Mouse (Mus musculus): Measurements from ENCODE around the gene Foxp1. TPM values are rescaled to one million over a fixed set of nuclear protein-coding genes. Genes with fewer than 3 reads are reported as not detected.

The Foxp1 gene
- total and polyA plus RNA-seq, 3 experiments, result 57.4 to 88.1 (median 79.8) TPM

DNA sequence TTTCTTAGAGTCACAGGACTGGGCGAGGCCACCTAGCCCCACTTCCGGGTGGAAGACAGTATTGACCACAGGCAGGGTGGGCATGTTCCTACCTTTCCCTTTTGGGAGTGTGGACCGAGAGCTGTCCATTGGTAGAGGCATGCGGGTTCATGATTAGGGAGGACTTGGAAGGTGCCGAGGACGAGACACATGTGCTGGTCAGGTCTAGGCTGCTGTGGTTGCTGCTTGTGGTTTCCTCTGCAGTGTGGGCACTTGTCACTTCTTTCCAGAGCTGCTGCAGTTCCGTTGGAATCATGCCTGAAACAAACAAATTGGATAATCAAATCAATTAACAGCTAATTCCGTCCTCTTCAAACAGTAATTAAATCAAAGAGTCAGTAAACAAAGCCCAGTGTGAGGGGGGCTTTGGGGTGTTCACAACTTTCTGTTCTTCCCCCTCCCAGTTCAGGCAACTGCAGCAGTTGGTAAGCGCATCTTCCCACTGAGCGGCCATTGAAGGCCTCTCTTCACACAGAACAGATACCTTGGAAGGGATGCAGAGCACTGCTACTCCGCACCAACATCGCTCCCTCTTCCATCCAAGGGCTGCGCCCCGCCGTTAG, 519.3 kb downstream of the Foxp1 start:
- peaks cover 5% of the 10 kb centered on the region; the same call in 1 of the 2 replicates for H3K4me1 ChIP-seq (ENCODE audit: insufficient read depth, low read depth, low read length)
- TF ChIP-seq POLR2AphosphoS5 (IDR thresholded peaks at IDR 0.05; ENCODE audit: insufficient replicate concordance, low read depth, low read length) (no peak), GATA1 (IDR thresholded peaks at IDR 0.05; ENCODE audit: borderline replicate concordance, low read length) (no peak), TAL1 (conservative IDR thresholded peaks at IDR 0.05; ENCODE audit: low read depth, low read length) (no peak)
- no peaks in the 10 kb centered on the region for H3K9me3 ChIP-seq (replicated peaks)
- DNase-seq (ENCODE audit: low spot score) (no peak), ATAC-seq (ENCODE audit: extremely low read depth, insufficient number of reproducible peaks, low FRiP score, poor library complexity, severe bottlenecking) (no peak)
- H3K27me3 ChIP-seq (ENCODE audit: insufficient read depth, low read length), result no peaks in the 10 kb centered on the region
- peaks cover 84% of the 10 kb centered on the region for H3K36me3 ChIP-seq (replicated peaks)
- no peak overlapping the region for H3K4me3 ChIP-seq (ENCODE audit: low read depth, low read length)

DNA sequence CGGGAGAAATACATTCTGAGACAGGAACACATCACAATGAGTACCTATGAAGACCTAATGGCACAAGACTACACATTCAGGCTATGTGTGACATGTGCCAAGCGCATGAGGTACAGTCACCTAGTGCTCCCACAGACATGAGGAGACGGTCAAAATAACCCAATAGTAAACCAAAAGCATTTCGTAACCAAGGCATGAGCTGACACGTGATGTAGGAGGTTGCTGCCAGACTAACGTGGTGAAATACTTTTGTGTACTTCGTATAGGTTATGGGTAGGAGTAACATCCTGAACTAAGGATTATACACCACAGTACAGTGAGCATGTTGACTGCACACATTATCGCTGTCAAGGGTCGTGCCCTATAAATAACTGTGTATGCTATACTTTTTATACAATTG, 520.9 kb downstream of the Foxp1 start:
- no peak for TF ChIP-seq TAL1 (conservative IDR thresholded peaks at IDR 0.05; ENCODE audit: low read depth, low read length)
- no peak for TF ChIP-seq GATA2 (IDR thresholded peaks at IDR 0.05; ENCODE audit: borderline replicate concordance, low read depth, low read length)
- TF ChIP-seq GATA1 (IDR thresholded peaks at IDR 0.05; ENCODE audit: borderline replicate concordance, low read length), result no peak
- TF ChIP-seq CTCF (IDR thresholded peaks at IDR 0.05; ENCODE audit: low read depth, low read length), result no peak
- no peak for TF ChIP-seq POLR2AphosphoS5 (IDR thresholded peaks at IDR 0.05; ENCODE audit: insufficient replicate concordance, low read depth, low read length)
- DNase-seq (ENCODE audit: low spot score) (no peak), ATAC-seq (ENCODE audit: extremely low read depth, insufficient number of reproducible peaks, low FRiP score, poor library complexity, severe bottlenecking) (no peak)
- H3K4me1 ChIP-seq (ENCODE audit: insufficient read depth, low read depth, low read length), result no peaks in the 10 kb centered on the region
- no peaks in the 10 kb centered on the region for H3K27me3 ChIP-seq (ENCODE audit: insufficient read depth, low read length)
- peaks cover 74% of the 10 kb centered on the region for H3K36me3 ChIP-seq (replicated peaks)
- H3K9me3 ChIP-seq (replicated peaks), result no peaks in the 10 kb centered on the region
- H3K4me3 ChIP-seq (ENCODE audit: low read depth, low read length), result no peak overlapping the region

DNA sequence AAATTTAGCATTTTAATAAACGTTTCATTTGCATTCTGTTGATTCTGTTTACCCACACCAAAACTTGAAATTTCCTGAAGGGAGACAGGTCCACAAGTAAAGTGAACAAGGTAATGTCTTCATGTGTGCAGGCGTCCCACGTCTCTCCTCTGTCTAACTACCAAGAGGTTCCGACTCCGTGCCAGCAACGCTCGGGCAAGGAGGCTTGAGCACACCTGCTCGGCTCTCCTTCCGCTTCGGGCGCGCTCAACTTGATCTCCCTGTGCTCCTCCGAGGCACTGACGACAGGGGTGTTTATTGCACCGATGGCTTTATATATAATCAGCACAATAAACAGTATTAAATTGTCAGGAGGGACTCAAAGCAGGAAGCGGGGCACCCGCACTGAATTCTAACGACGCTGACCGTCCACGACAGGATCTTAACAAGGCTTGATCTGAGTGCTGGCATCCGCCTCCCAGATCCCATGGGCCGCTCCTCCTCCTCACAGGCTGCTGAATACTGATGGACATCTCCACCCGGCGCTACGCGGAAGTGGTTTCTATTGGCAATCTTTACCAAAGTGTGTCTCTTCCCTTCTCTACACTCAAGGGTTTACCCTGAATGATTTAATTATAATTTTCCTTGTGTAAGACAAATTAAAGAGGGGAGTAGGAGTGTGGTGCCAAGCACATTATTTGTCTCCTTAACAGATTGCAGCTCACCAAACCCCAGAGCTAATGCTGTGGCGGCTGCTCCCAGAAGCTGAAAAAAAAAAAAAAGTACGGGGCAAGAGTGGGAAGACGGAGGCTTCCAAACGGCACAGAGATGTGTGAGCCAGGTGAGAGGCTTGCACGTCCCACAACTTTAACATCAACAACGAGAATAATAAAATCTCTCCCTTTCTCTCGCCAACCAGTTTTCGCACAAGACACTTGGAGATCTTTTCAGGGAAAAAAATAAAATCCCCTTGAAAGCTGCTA, 523.3 kb downstream of the Foxp1 start:
- Histone ChIP-seq H3K36me3 (replicated peaks) (peaks cover 69% of the 10 kb centered on the region), H3K4me1 (ENCODE audit: insufficient read depth, low read depth, low read length) (no peaks in the 10 kb centered on the region), H3K9me3 (replicated peaks) (no peaks in the 10 kb centered on the region), H3K27me3 (ENCODE audit: insufficient read depth, low read length) (no peaks in the 10 kb centered on the region), H3K4me3 (ENCODE audit: low read depth, low read length) (no peak overlapping the region)
- no peak for ATAC-seq (ENCODE audit: extremely low read depth, insufficient number of reproducible peaks, low FRiP score, poor library complexity, severe bottlenecking)
- no peak for DNase-seq (ENCODE audit: low spot score)
- TF ChIP-seq GATA2 (IDR thresholded peaks at IDR 0.05; ENCODE audit: borderline replicate concordance, low read depth, low read length), result no peak
- no peak for TF ChIP-seq POLR2AphosphoS5 (IDR thresholded peaks at IDR 0.05; ENCODE audit: insufficient replicate concordance, low read depth, low read length)
- TF ChIP-seq CTCF (IDR thresholded peaks at IDR 0.05; ENCODE audit: low read depth, low read length), result no peak
- TF ChIP-seq GATA1 (IDR thresholded peaks at IDR 0.05; ENCODE audit: borderline replicate concordance, low read length), result no peak
- no peak for TF ChIP-seq TAL1 (conservative IDR thresholded peaks at IDR 0.05; ENCODE audit: low read depth, low read length)

DNA sequence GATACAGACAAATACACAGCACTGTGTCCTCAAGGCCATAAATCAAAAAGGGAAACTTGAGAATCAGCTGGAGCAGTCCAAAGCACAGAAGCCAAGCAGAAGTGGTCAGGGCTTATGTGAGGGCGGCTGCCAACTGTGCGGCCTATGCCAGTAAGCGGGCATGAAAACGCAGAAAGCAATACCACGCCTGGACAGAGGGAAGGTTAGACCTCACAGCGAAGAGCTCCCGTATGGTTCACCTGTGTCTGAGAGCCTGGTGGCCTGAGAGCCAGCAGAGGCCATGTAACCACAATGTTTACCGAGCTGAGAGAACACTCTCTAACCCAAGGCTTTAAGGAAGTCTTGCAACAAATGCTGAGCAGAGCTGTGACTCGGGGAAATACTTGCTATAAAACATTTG, 524.8 kb downstream of the Foxp1 start:
- peaks cover 5% of the 10 kb centered on the region; the same call in 1 of the 2 replicates for H3K4me1 ChIP-seq (ENCODE audit: insufficient read depth, low read depth, low read length)
- no peaks in the 10 kb centered on the region for H3K27me3 ChIP-seq (ENCODE audit: insufficient read depth, low read length)
- H3K36me3 ChIP-seq (replicated peaks), result peaks cover 61% of the 10 kb centered on the region
- DNase-seq (ENCODE audit: low spot score) (no peak), ATAC-seq (ENCODE audit: extremely low read depth, insufficient number of reproducible peaks, low FRiP score, poor library complexity, severe bottlenecking) (no peak)
- no peaks in the 10 kb centered on the region for H3K9me3 ChIP-seq (replicated peaks)
- H3K4me3 ChIP-seq (ENCODE audit: low read depth, low read length), result no peak overlapping the region
- TF ChIP-seq TAL1 (conservative IDR thresholded peaks at IDR 0.05; ENCODE audit: low read depth, low read length) (no peak), GATA2 (IDR thresholded peaks at IDR 0.05; ENCODE audit: borderline replicate concordance, low read depth, low read length) (no peak), POLR2AphosphoS5 (IDR thresholded peaks at IDR 0.05; ENCODE audit: insufficient replicate concordance, low read depth, low read length) (no peak), CTCF (IDR thresholded peaks at IDR 0.05; ENCODE audit: low read depth, low read length) (no peak), GATA1 (IDR thresholded peaks at IDR 0.05; ENCODE audit: borderline replicate concordance, low read length) (no peak)

DNA sequence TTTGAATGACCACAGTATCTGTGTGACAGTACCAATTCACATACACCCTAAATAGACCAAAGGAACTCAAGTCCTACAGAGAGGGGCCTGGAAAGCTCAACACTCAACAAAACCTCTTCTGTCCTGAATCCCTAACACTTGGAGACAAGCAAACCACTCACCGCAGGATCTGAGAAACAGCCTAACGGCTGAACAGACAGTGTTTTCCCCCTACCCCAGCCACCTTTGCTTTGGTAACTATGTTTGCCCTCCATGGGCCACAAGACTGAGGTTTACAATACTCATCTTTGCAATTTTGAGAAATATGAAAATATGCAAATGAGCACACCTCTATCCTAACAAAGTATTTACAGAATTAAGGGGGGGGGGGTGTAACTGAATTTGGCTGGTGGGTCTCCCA, 525.7 kb downstream of the Foxp1 start:
- ATAC-seq (ENCODE audit: extremely low read depth, insufficient number of reproducible peaks, low FRiP score, poor library complexity, severe bottlenecking), result no peak
- Histone ChIP-seq H3K9me3 (replicated peaks) (0 out of 2 replicates have a peak, but pooled peaks cover 4% of the 10 kb centered on the region), H3K4me3 (ENCODE audit: low read depth, low read length) (no peak overlapping the region), H3K27me3 (ENCODE audit: insufficient read depth, low read length) (no peaks in the 10 kb centered on the region), H3K36me3 (replicated peaks) (peaks cover 56% of the 10 kb centered on the region), H3K4me1 (ENCODE audit: insufficient read depth, low read depth, low read length) (peaks cover 6% of the 10 kb centered on the region; the same call in 1 of the 2 replicates)
- TF ChIP-seq TAL1 (conservative IDR thresholded peaks at IDR 0.05; ENCODE audit: low read depth, low read length), result no peak
- no peak for TF ChIP-seq GATA2 (IDR thresholded peaks at IDR 0.05; ENCODE audit: borderline replicate concordance, low read depth, low read length)
- no peak for TF ChIP-seq POLR2AphosphoS5 (IDR thresholded peaks at IDR 0.05; ENCODE audit: insufficient replicate concordance, low read depth, low read length)
- TF ChIP-seq GATA1 (IDR thresholded peaks at IDR 0.05; ENCODE audit: borderline replicate concordance, low read length), result no peak
- no peak for TF ChIP-seq CTCF (IDR thresholded peaks at IDR 0.05; ENCODE audit: low read depth, low read length)
- no peak for DNase-seq (ENCODE audit: low spot score)

DNA sequence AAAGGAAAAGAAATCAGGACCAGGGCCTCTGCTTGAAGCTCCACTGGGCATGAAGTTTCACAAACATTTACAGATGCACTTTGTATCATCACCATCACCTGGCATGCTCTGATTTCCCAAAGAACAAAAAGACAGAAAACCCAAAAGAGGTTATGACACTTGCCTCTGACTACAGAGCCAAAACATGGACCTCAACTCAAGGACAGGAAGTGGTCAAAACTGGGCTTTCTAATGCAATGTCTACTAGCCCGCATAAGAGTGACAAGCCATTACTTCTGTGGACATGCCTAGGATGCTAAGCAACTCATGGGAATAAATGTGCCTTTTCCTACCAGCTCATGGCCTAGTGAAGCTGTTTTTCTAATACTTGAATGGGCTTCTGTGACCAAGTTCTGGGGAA, 526.2 kb downstream of the Foxp1 start:
- DNase-seq (ENCODE audit: low spot score) (no peak), ATAC-seq (ENCODE audit: extremely low read depth, insufficient number of reproducible peaks, low FRiP score, poor library complexity, severe bottlenecking) (no peak)
- Histone ChIP-seq H3K9me3 (replicated peaks) (peaks cover 8% of the 10 kb centered on the region), H3K36me3 (replicated peaks) (peaks cover 56% of the 10 kb centered on the region), H3K4me1 (ENCODE audit: insufficient read depth, low read depth, low read length) (peaks cover 6% of the 10 kb centered on the region; the same call in 1 of the 2 replicates), H3K4me3 (ENCODE audit: low read depth, low read length) (no peak overlapping the region), H3K27me3 (ENCODE audit: insufficient read depth, low read length) (no peaks in the 10 kb centered on the region)
- no peak for TF ChIP-seq GATA1 (IDR thresholded peaks at IDR 0.05; ENCODE audit: borderline replicate concordance, low read length)
- no peak for TF ChIP-seq GATA2 (IDR thresholded peaks at IDR 0.05; ENCODE audit: borderline replicate concordance, low read depth, low read length)
- no peak for TF ChIP-seq CTCF (IDR thresholded peaks at IDR 0.05; ENCODE audit: low read depth, low read length)
- TF ChIP-seq POLR2AphosphoS5 (IDR thresholded peaks at IDR 0.05; ENCODE audit: insufficient replicate concordance, low read depth, low read length), result no peak
- TF ChIP-seq TAL1 (conservative IDR thresholded peaks at IDR 0.05; ENCODE audit: low read depth, low read length), result no peak

All from G1E (cell line).